Mouse (Mus musculus) spleen, adult 2 months (tissue): ENCODE data around the gene Fam207a. TPM values are rescaled to one million over a fixed set of nuclear protein-coding genes. Genes with fewer than 3 reads are reported as not detected.

Experiments
- DNase-seq, 2 experiments: peaks; one replicate each; pipeline versions ENCODE4 v3.0.0 to v3.0.0-alpha.2; 2012 to 2021; ENCODE audit warnings: low spot score in 2 of 2, low read depth in 1 of 2
- H3K27ac ChIP-seq: fragments of 200-500 bp; 2 replicates; pipeline ENCODE4 v1.5.1; 2012; ENCODE audit warnings: low read length, inconsistent platforms; ENCODE audit not compliant: insufficient read depth
- H3K27me3 ChIP-seq: fragments of 200-500 bp; 2 replicates; pipeline ENCODE4 v1.6.1; 2012; ENCODE audit warnings: mild to moderate bottlenecking, moderate library complexity, low read length, inconsistent platforms; ENCODE audit not compliant: control insufficient read depth, insufficient read depth
- H3K36me3 ChIP-seq: fragments of 200-500 bp; 2 replicates; pipeline ENCODE4 v1.6.1; 2012; ENCODE audit warnings: mild to moderate bottlenecking, low read length, inconsistent platforms; ENCODE audit not compliant: control insufficient read depth, insufficient read depth
- H3K4me1 ChIP-seq: fragments of 200-500 bp; 2 replicates; pipeline ENCODE4 v1.6.1; 2011; ENCODE audit warnings: inconsistent platforms; ENCODE audit not compliant: control insufficient read depth, insufficient read depth, insufficient read length
- H3K4me3 ChIP-seq: fragments of 200-500 bp; 2 replicates; pipeline ENCODE4 v1.5.1; 2011; ENCODE audit warnings: mild to moderate bottlenecking, inconsistent platforms; ENCODE audit not compliant: insufficient read depth, insufficient read length; ENCODE audit errors: extremely low read depth
- CTCF ChIP-seq: fragments of 200-500 bp; IDR thresholded peaks from 2 replicates; pipeline ENCODE4 v1.5.1; 2011; ENCODE audit warnings: mild to moderate bottlenecking, inconsistent platforms; ENCODE audit not compliant: insufficient read depth, insufficient read length, insufficient replicate concordance; ENCODE audit errors: extremely low read depth
- POLR2A ChIP-seq: fragments of 200-500 bp; IDR thresholded peaks from 2 replicates; pipeline ENCODE4 v1.6.1; 2011; ENCODE audit warnings: low read depth, low read length, inconsistent platforms
- WGBS: fragments of 180-500 bp; shearing (Covaris S2); methylation state at CpG from one replicate; pipeline ENCODE4 v1.1.7; 2018; 5-methylcytosine and 5-hydroxymethylcytosine counted together
- polyA plus RNA-seq: library from polyadenylated mRNA; depleted of rRNA; stranded (reverse); fragments of >200 nt; gene quantifications from 2 replicates; pipeline ENCODE4 v1.2.3, GENCODE M21; 2012

The Fam207a gene
- polyA plus RNA-seq, 1 experiment, result 21.1 TPM

- no peak for DNase-seq
- 93% methylated on average over 7 of the region's 7 CpGs for WGBS
- no peak for TF ChIP-seq POLR2A
- no peak for TF ChIP-seq CTCF
- Histone ChIP-seq H3K27ac (no peak overlapping the region), H3K4me1 (no peaks in the 10 kb centered on the region), H3K36me3 (peaks cover 36% of the 10 kb centered on the region), H3K4me3 (no peak overlapping the region), H3K27me3 (no peaks in the 10 kb centered on the region)
These were observed 27.4 kb downstream of the Fam207a start for GRCm38 (mm10) chr10:77488168-77488567.

DNA sequence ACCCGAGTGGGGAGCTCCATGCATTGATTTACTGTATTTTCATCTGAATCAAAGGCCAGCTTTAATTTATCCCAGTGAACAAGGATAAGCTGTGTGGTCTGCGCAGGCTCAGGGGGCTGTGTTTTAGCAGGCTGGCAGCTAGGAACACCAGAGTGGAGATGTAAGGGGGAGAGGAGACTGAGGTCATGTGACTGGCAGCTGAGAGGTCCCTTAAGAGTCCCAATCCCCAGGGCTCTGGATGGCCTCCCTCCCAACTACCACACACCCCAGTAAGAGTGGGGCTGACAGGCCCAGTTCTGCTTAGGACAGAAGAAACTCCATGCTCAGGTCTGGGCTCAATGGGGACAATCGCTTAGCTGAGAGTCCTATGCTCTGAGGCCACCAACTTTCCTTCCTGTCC is 29.8 kb downstream of the Fam207a start:
- Histone ChIP-seq H3K36me3 (peaks cover 34% of the 10 kb centered on the region), H3K27me3 (no peaks in the 10 kb centered on the region), H3K27ac (no peak overlapping the region), H3K4me3 (no peak overlapping the region), H3K4me1 (no peaks in the 10 kb centered on the region)
- 91% methylated on average over 3 of the region's 3 CpGs for WGBS
- TF ChIP-seq POLR2A (no peak), CTCF (no peak)
- DNase-seq, result no peak

GRCm38 (mm10) chr10:77484205-77484935 is 31.2 kb downstream of the Fam207a start:
- Histone ChIP-seq H3K27ac (no peak overlapping the region), H3K27me3 (no peaks in the 10 kb centered on the region), H3K4me1 (no peaks in the 10 kb centered on the region), H3K4me3 (no peak overlapping the region), H3K36me3 (peaks cover 26% of the 10 kb centered on the region)
- no peak for TF ChIP-seq CTCF
- TF ChIP-seq POLR2A, result no peak
- DNase-seq, result no peak
- 62% methylated on average over 18 of the region's 18 CpGs for WGBS

- peaks cover 5% of the 10 kb centered on the region for H3K36me3 ChIP-seq
- TF ChIP-seq POLR2A (no peak), CTCF (no peak)
- no peaks in the 10 kb centered on the region for H3K27me3 ChIP-seq
- DNase-seq, result no peak
- H3K27ac ChIP-seq, result no peak overlapping the region
- H3K4me1 ChIP-seq, result no peaks in the 10 kb centered on the region
- no peak overlapping the region for H3K4me3 ChIP-seq
These were observed 33.8 kb downstream of the Fam207a start for GRCm38 (mm10) chr10:77481814-77482213.

DNA sequence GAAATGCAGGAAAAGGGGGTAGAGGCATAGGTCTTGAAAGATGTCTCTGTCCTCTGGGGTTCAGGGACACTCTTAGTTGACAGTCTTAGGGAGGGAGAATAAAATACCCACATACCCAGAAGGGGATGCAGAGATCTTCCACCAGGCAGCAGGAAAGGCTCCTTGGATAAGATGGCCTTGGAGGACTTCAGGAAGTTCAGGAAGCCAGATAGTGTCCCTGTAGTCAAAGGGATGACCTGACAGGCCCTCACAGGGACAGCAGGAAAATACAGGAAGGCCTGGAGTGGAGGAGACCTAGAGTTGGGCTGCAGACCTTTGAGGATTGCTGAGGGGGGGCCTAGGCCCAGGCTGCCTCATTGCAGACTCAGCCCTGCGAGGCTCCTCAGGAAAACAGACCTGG is 35.6 kb downstream of the Fam207a start:
- Histone ChIP-seq H3K4me3 (no peak overlapping the region), H3K27ac (no peak overlapping the region), H3K4me1 (no peaks in the 10 kb centered on the region), H3K27me3 (no peaks in the 10 kb centered on the region), H3K36me3 (no peaks in the 10 kb centered on the region)
- DNase-seq, result no peak
- WGBS, result 80% methylated on average over 1 of the region's 1 CpGs
- TF ChIP-seq POLR2A (no peak), CTCF (no peak)

- no peak for TF ChIP-seq POLR2A
- no peak for TF ChIP-seq CTCF
- no peak overlapping the region for H3K27ac ChIP-seq
- H3K36me3 ChIP-seq, result no peaks in the 10 kb centered on the region
- H3K4me3 ChIP-seq, result no peak overlapping the region
- no peak for DNase-seq
- H3K4me1 ChIP-seq, result no peaks in the 10 kb centered on the region
- no peaks in the 10 kb centered on the region for H3K27me3 ChIP-seq
- WGBS, result 56% methylated on average over 3 of the region's 3 CpGs
These were observed 38.7 kb downstream of the Fam207a start for GRCm38 (mm10) chr10:77476907-77477306.

GRCm38 (mm10) chr10:77472188-77472587 is 43.4 kb downstream of the Fam207a start:
- no peaks in the 10 kb centered on the region for H3K27me3 ChIP-seq
- no peak overlapping the region for H3K4me3 ChIP-seq
- no peak overlapping the region for H3K27ac ChIP-seq
- 78% methylated on average over 5 of the region's 5 CpGs for WGBS
- no peaks in the 10 kb centered on the region for H3K36me3 ChIP-seq
- no peaks in the 10 kb centered on the region for H3K4me1 ChIP-seq
- TF ChIP-seq CTCF (no peak), POLR2A (no peak)
- no peak for DNase-seq
